In the genomic region with DNA sequence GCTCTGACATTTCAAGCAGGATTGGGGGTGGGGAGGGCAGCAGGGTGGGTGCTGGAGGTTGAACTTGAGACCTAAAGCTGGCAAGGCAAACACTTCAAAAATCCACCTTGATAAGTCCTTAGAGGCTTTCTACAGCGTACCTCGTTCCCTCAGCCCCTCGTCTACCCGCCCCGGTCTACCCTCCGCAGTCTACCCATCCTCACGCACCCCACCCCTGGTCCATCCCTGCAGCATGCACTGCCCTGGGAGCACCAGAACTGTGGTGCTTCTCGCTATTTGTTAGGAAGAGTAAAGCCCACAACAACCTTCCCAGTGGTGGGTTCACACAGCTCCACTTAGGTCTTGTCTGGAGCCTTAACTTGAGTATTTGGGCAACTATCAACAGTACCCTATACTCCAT, we compare ENCODE assay signal across 19 mouse cellular contexts.
DNase-seq lines count a peak whose midpoint lies in the region; ATAC-seq lines count a peak whose summit lies in the region.
"Had no signal": no experiment of that assay in that cellular context is flagged by ENCODE, and none has a peak within 500 bp of the region (broad histone marks: within the 10 kb centered on the region; RNA-seq: fewer than 3 reads in every experiment).

No protein-coding gene starts in this region.

- no peak overlapping the region for H3K4me2 ChIP-seq in embryonic facial prominence, embryonic 15.5 days (replicated peaks)

- 0 out of 2 replicates have a peak, but pooled peaks have one; percentile 51 for ATAC-seq in embryonic facial prominence, embryonic 15.5 days (ENCODE audit: insufficient number of reproducible peaks, low FRiP score, low TSS enrichment, low read depth)
- ATAC-seq: activated CD4-positive, CD25-positive, alpha-beta regulatory T cell, adult 4 months; CD4-positive, CD25-positive, alpha-beta regulatory T cell, adult 4 months; Patski had no signal

- H3K4me3 ChIP-seq in embryonic facial prominence, embryonic 15.5 days (replicated peaks): no peak overlapping the region
- H3K4me3 ChIP-seq in embryonic facial prominence, embryonic 10.5 days: no peak overlapping the region

- H3K27me3 ChIP-seq in embryonic facial prominence, embryonic 15.5 days: no peaks in the 10 kb centered on the region
- H3K27me3 ChIP-seq in embryonic facial prominence, embryonic 10.5 days (replicated peaks; ENCODE audit: low read depth, poor library complexity, severe bottlenecking): no peaks in the 10 kb centered on the region
- H3K27me3 ChIP-seq: CH12.LX, Patski had no signal

- DNase-seq in embryonic facial prominence, embryonic 10.5 days (ENCODE audit: low spot score): no peak
- peak; percentile 78 for DNase-seq in heart, adult 11 months
- DNase-seq in heart, postnatal 14 days: no peak
- DNase-seq: adrenal gland, adult 2 months; adrenal gland, adult 8-10 months; adrenal gland, postnatal 10 days; adrenal gland, postnatal 14 days; adrenal gland, postnatal 25 days; adrenal gland, postnatal 36 days; B cell, adult 2 months; cerebellum, adult 11 months; cerebellum, adult 11-12 months; cerebellum, adult 18-20 months had no signal

- no peaks in the 10 kb centered on the region for H3K9me3 ChIP-seq in embryonic facial prominence, embryonic 15.5 days (replicated peaks)
- no peaks in the 10 kb centered on the region for H3K9me3 ChIP-seq in embryonic facial prominence, embryonic 10.5 days
- H3K9me3 ChIP-seq: G1E had no signal

- H3K36me3 ChIP-seq in embryonic facial prominence, embryonic 15.5 days: no peaks in the 10 kb centered on the region
- H3K36me3 ChIP-seq in embryonic facial prominence, embryonic 10.5 days (replicated peaks): no peaks in the 10 kb centered on the region
- H3K36me3 ChIP-seq: G1E had no signal

- H3K9ac ChIP-seq in embryonic facial prominence, embryonic 15.5 days: no peak overlapping the region

- no peak overlapping the region for H3K27ac ChIP-seq in embryonic facial prominence, embryonic 15.5 days (replicated peaks)
- no peak overlapping the region; the same call in 1 of the 2 replicates for H3K27ac ChIP-seq in embryonic facial prominence, embryonic 10.5 days (replicated peaks)

- intact Hi-C loops in heart, postnatal 14 days (cut with DNase I): no loop called here

- 92% methylated on average over 8 of the region's 8 CpGs for WGBS in embryonic facial prominence, embryonic 15.5 days
- 90% methylated on average over 8 of the region's 8 CpGs for WGBS in embryonic facial prominence, embryonic 10.5 days

- no peaks in the 10 kb centered on the region for H3K4me1 ChIP-seq in embryonic facial prominence, embryonic 15.5 days
- H3K4me1 ChIP-seq in embryonic facial prominence, embryonic 10.5 days: 0 out of 2 replicates have a peak, but pooled peaks cover 7% of the 10 kb centered on the region
